Mouse (Mus musculus) neural tube, embryonic 14.5 days (tissue): ENCODE data around the gene E130114P18Rik. TPM values are rescaled to one million over a fixed set of nuclear protein-coding genes. Genes with fewer than 3 reads are reported as not detected.

Experiments
- ATAC-seq: fragments of 200-750 bp; cut with Nextera tagmentation; 2 replicates; pipeline ENCODE4 v1.8.0; 2017; ENCODE audit warnings: low read depth, mild to moderate bottlenecking, moderate TSS enrichment, moderate library complexity
- H3K27ac ChIP-seq: fragments of 300-500 bp; sonication (generic); 2 replicates; pipeline ENCODE4 v1.5.1; 2014; ENCODE audit warnings: low read depth, mild to moderate bottlenecking, control low read depth, low read length, moderate library complexity, mixed read lengths
- H3K27me3 ChIP-seq: fragments of 300-500 bp; sonication (generic); 2 replicates; pipeline ENCODE4 v1.6.1; 2014; ENCODE audit warnings: low read length; ENCODE audit not compliant: control insufficient read depth, insufficient read depth
- H3K36me3 ChIP-seq: fragments of 300-500 bp; sonication (generic); 2 replicates; pipeline ENCODE4 v1.6.1; 2014; ENCODE audit warnings: low read length, mixed read lengths; ENCODE audit not compliant: control insufficient read depth, insufficient read depth
- H3K4me1 ChIP-seq: fragments of 300-500 bp; sonication (generic); 2 replicates; pipeline ENCODE4 v1.6.1; 2014; ENCODE audit warnings: low read length; ENCODE audit not compliant: control insufficient read depth, insufficient read depth
- H3K4me2 ChIP-seq: fragments of 300-500 bp; sonication (generic); 2 replicates; pipeline ENCODE4 v1.6.1; 2014; ENCODE audit warnings: mild to moderate bottlenecking, low read depth, low read length, control low read depth
- H3K4me3 ChIP-seq: fragments of 300-500 bp; sonication (generic); 2 replicates; pipeline ENCODE4 v1.5.1; 2014; ENCODE audit warnings: low read depth, low read length, control low read depth, mixed read lengths
- H3K9ac ChIP-seq: fragments of 300-500 bp; sonication (generic); replicated peaks from 2 replicates; pipeline ENCODE4 v1.6.1; 2014; ENCODE audit warnings: low read depth, mild to moderate bottlenecking, control low read depth, low read length, mixed read lengths
- H3K9me3 ChIP-seq: fragments of 300-500 bp; sonication (generic); 2 replicates; pipeline ENCODE4 v1.6.1; 2016; ENCODE audit warnings: low read length; ENCODE audit not compliant: control insufficient read depth
- WGBS: fragments of 180-500 bp; shearing (Covaris S2); extraction: QIAGEN DNeasy Blood & Tissue Kit; methylation state at CpG from one replicate; pipeline ENCODE4 v1.1.7; 2014; 5-methylcytosine and 5-hydroxymethylcytosine counted together
- polyA plus RNA-seq: library from polyadenylated mRNA; unstranded; fragments of >200 nt; fragmentation: Nextera tagmentation; extraction: Ambion mirVana; gene quantifications from 2 replicates; pipeline ENCODE4 v1.2.1, GENCODE M21; 2014

Gene E130114P18Rik
- polyA plus RNA-seq, 1 experiment from 2014 or later = 22.6 TPM

- Histone ChIP-seq H3K36me3 (no peaks in the 10 kb centered on the region), H3K4me3 (no peak overlapping the region), H3K9ac (no peak overlapping the region), H3K27me3 (no peaks in the 10 kb centered on the region), H3K27ac (no peak overlapping the region), H3K4me1 (0 out of 2 replicates have a peak, but pooled peaks cover 2% of the 10 kb centered on the region), H3K4me2 (no peak overlapping the region), H3K9me3 (no peaks in the 10 kb centered on the region)
- ATAC-seq = no peak
- no CpG with 5 or more reads among the region's 1 CpGs for WGBS
Measured at GRCm38 (mm10) chr4:97769861-97770260, 8.0 kb downstream of the E130114P18Rik start.

GRCm38 (mm10) chr4:97767516-97767915, 10.4 kb downstream of the E130114P18Rik start:
- no peaks in the 10 kb centered on the region for H3K27me3 ChIP-seq
- H3K4me3 ChIP-seq = no peak overlapping the region
- H3K9ac ChIP-seq = no peak overlapping the region
- no peak overlapping the region for H3K27ac ChIP-seq
- 97% methylated on average over 5 of the region's 5 CpGs for WGBS
- no peaks in the 10 kb centered on the region for H3K4me1 ChIP-seq
- ATAC-seq = no peak
- no peaks in the 10 kb centered on the region for H3K36me3 ChIP-seq
- no peak overlapping the region for H3K4me2 ChIP-seq
- no peaks in the 10 kb centered on the region for H3K9me3 ChIP-seq

- H3K4me2 ChIP-seq = no peak overlapping the region
- no peak for ATAC-seq
- no peaks in the 10 kb centered on the region for H3K36me3 ChIP-seq
- no peaks in the 10 kb centered on the region for H3K9me3 ChIP-seq
- no peaks in the 10 kb centered on the region for H3K27me3 ChIP-seq
- no peaks in the 10 kb centered on the region for H3K4me1 ChIP-seq
- WGBS = 82% methylated on average over 4 of the region's 4 CpGs
- no peak overlapping the region for H3K4me3 ChIP-seq
- no peak overlapping the region for H3K9ac ChIP-seq
- H3K27ac ChIP-seq = no peak overlapping the region
Measured at GRCm38 (mm10) chr4:97767025-97767424, 10.9 kb downstream of the E130114P18Rik start.

GRCm38 (mm10) chr4:97766100-97766499, 11.8 kb downstream of the E130114P18Rik start:
- Histone ChIP-seq H3K27me3 (no peaks in the 10 kb centered on the region), H3K4me1 (no peaks in the 10 kb centered on the region), H3K4me3 (no peak overlapping the region), H3K36me3 (no peaks in the 10 kb centered on the region), H3K27ac (no peak overlapping the region), H3K9me3 (no peaks in the 10 kb centered on the region), H3K9ac (no peak overlapping the region), H3K4me2 (no peak overlapping the region)
- ATAC-seq = no peak
- 83% methylated on average over 3 of the region's 3 CpGs for WGBS

GRCm38 (mm10) chr4:97765341-97766020, 12.4 kb downstream of the E130114P18Rik start:
- Histone ChIP-seq H3K27me3 (no peaks in the 10 kb centered on the region), H3K4me1 (no peaks in the 10 kb centered on the region), H3K27ac (no peak overlapping the region), H3K9me3 (no peaks in the 10 kb centered on the region), H3K4me3 (no peak overlapping the region), H3K4me2 (no peak overlapping the region), H3K9ac (no peak overlapping the region), H3K36me3 (no peaks in the 10 kb centered on the region)
- ATAC-seq = no peak
- 86% methylated on average over 4 of the region's 4 CpGs for WGBS

- Histone ChIP-seq H3K27me3 (no peaks in the 10 kb centered on the region), H3K4me1 (no peaks in the 10 kb centered on the region), H3K9me3 (no peaks in the 10 kb centered on the region), H3K4me2 (no peak overlapping the region), H3K36me3 (no peaks in the 10 kb centered on the region), H3K4me3 (no peak overlapping the region), H3K27ac (no peak overlapping the region), H3K9ac (no peak overlapping the region)
- 29% methylated on average over 4 of the region's 4 CpGs for WGBS
- no peak for ATAC-seq
Measured at GRCm38 (mm10) chr4:97764616-97765015, 13.3 kb downstream of the E130114P18Rik start.

- H3K9ac ChIP-seq = no peak overlapping the region
- H3K4me3 ChIP-seq = peak overlapping the region; percentile 51; the same call in 1 of the 2 replicates
- H3K27me3 ChIP-seq = no peaks in the 10 kb centered on the region; the same call in 1 of the 2 replicates
- H3K4me2 ChIP-seq = peak overlapping the region; percentile 72
- no peak for ATAC-seq
- H3K4me1 ChIP-seq = no peaks in the 10 kb centered on the region
- no peaks in the 10 kb centered on the region for H3K9me3 ChIP-seq
- H3K36me3 ChIP-seq = no peaks in the 10 kb centered on the region
- WGBS = 19% methylated on average over 3 of the region's 3 CpGs
- H3K27ac ChIP-seq = peak overlapping the region; percentile 68
Measured at GRCm38 (mm10) chr4:97758661-97759060, 19.2 kb downstream of the E130114P18Rik start.

- 2% methylated on average over 14 of the region's 14 CpGs for WGBS
- Histone ChIP-seq H3K4me3 (peak overlapping the region; percentile 51), H3K27ac (peak overlapping the region; percentile 82), H3K4me1 (no peaks in the 10 kb centered on the region), H3K27me3 (no peaks in the 10 kb centered on the region; the same call in 1 of the 2 replicates), H3K9ac (peak overlapping the region; percentile 61), H3K4me2 (peak overlapping the region; percentile 72), H3K9me3 (no peaks in the 10 kb centered on the region), H3K36me3 (no peaks in the 10 kb centered on the region)
- ATAC-seq = peak; percentile 71
Measured at GRCm38 (mm10) chr4:97757978-97758461, 19.9 kb downstream of the E130114P18Rik start.

GRCm38 (mm10) chr4:97757207-97757977, 20.5 kb downstream of the E130114P18Rik start:
- Histone ChIP-seq H3K4me3 (peak overlapping the region; percentile 51), H3K9me3 (no peaks in the 10 kb centered on the region), H3K27me3 (no peaks in the 10 kb centered on the region; the same call in 1 of the 2 replicates), H3K36me3 (no peaks in the 10 kb centered on the region), H3K4me1 (no peaks in the 10 kb centered on the region; the same call in 1 of the 2 replicates), H3K27ac (peak overlapping the region; percentile 82), H3K9ac (peak overlapping the region; percentile 61), H3K4me2 (peak overlapping the region; percentile 72)
- ATAC-seq = peak; percentile 88
- under 1% methylated on average over 38 of the region's 38 CpGs for WGBS
